Mouse (Mus musculus) thymus, postnatal 36 days (tissue): Measurements from ENCODE around the gene Coro1c.

ENCODE experiments used
- DNase-seq, 2 experiments: peaks; one replicate each; pipeline ENCODE4 v3.0.0; 2022; ENCODE audit warnings: mixed read lengths in 2 of 2

Gene Coro1c

GRCm38 (mm10) chr5:113908592-113909441 lies at the start of gene Coro1c:
Gene Coro1c, minus strand, starts transcription at chr5:113908758.
- DNase-seq = peak; percentile 98 to 100

DNA sequence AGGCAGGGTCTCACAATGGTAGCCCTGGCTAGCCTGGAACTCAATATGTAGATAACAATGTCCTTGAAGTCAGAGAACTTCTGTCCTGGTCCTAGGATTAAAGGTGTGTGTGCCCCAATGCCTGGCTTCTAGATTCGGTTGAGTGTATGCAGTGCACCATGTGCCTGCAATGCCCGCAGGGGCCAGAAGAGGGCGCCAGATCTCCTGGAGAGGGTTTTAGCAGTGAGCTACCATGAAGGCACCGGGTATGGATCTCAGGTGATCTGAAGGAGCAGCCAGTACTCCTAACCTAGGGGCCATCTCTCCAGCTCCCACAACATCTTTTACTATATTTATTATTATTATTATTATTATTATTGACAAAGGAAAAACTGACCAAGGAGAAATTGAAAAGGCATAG lies 48.0 kb upstream of the Coro1c start:
- peak; percentile 73 to 79 for DNase-seq

DNA sequence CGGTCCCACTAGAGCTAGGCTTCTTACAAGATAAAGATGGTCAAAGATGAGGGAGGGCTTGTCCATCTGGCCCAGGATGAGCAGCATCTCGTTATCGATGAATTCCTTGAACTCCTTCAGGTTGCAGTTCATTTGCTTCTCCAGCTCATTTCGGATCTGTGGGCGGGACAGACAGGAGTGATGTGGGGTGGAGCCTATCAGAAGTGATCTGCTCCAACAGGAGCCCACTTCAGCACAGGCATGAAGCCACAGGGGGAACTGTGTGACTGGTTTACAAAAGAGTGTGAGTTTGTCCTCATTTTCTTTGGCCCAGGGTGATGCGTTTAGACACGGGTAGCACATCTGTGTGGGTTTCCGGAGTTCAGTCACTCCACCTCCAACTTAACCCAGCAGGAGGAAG lies 47.1 kb upstream of the Coro1c start:
- no peak for DNase-seq

GRCm38 (mm10) chr5:113955281-113955680 lies 46.7 kb upstream of the Coro1c start:
- DNase-seq = no peak

DNA sequence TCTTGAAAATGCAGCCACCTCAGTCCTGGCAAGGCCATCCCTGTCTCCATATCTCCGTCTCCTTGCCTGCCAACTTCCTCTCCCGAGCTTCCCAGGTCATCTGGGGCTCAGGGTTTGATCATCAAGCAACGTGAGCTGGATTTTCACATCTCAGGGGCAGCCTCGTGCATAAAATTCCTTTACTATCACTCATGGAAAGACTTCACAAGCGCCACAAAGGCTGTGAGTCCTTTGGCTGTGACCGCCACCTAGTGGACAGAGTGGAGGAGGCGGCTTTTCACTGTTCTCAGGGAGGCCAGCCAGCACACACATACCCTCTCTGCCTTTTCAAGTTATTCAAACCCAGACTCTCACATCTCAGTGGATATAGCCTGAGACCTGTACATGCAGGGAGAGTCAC lies 45.9 kb upstream of the Coro1c start:
- DNase-seq = peak; percentile 68 to 75

- no peak for DNase-seq
Observed at GRCm38 (mm10) chr5:113952519-113952918, 44.0 kb upstream of the Coro1c start.

DNA sequence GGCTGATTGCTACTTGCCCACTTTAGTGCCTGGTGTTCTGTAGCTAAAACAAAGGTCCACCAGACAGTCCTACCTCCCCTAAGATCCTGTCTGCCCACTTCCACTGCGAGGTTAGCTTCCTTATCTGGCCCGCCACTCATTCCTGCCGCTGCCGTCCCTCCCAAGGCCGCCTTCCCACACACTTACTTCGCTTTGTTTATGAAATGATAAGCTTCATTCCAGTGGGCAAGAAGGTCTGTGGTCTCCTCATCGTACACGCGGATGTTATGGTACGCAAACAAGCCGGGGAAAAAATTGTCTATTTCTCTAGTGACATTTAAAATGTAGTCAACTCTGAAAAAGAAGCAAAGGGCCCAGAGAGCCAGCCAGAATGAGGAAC lies 43.1 kb upstream of the Coro1c start:
- no peak for DNase-seq

DNA sequence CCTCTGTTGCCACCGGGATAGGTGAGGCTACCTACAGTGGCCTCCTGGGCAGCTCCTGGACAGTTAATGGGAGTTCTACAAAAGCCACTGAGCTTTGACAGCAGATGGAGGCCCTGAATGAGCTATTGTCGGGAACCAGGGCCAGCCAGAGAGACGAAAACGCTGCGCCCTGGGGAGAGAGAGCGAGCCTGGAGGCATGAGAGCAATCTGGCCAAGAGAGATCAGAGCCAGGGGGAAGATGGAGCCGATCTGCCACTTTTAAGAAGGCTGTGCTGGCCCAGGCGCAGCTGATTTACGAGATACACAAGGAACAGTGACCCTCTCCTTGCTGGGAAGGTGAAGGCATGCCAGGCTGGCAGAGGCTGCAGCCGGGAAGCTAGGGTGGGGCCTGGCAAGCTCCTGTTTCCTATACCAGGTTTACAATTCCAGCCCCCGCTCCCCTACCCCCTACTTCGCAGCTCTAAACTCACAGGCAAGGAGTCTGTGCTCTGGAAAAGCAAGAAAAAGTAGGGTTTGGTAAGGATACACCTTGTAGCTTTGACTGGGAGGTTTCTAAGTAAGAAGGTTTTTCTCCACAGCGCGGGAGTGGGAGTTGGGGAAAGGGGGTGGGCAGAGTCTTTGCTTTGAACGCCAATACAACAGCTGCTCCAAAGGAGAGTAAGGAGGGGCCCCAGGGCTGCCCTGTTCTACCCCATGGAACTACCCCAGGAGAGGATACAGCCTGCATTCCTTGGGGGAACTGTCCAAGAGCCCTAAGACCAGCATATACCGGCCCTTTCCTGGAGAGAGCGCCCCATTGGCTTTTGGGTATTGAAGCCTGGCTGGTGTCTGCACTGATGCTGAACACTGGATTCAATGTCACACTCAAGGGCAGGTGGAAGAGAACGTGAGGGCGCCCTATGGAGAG lies 42.5 kb upstream of the Coro1c start:
- DNase-seq = no peak

GRCm38 (mm10) chr5:113950133-113950532 lies 41.6 kb upstream of the Coro1c start:
- no peak for DNase-seq

DNA sequence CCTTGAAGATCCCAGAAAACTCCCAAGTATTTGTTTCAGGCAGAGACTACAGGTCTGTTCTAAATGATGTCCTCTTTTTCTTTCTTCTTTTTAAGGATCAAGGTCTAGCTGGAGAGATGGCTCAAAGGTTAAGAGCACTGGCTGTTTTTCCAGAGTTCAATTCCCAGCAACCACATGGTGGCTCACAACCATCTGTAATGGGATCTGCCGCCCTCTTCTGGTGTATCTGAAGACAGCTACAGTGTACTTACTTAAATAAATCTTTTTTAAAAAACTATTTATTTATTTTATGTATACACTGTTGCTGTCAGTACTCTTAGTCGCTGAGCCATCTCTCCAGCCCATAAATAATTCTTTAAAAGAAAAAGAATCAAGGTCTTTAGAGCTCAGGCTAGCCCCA lies 38.7 kb upstream of the Coro1c start:
- DNase-seq = no peak

- DNase-seq = no peak
Observed at GRCm38 (mm10) chr5:113945126-113945525, 36.6 kb upstream of the Coro1c start.

GRCm38 (mm10) chr5:113943328-113943727 lies 34.8 kb upstream of the Coro1c start:
- DNase-seq = no peak

DNA sequence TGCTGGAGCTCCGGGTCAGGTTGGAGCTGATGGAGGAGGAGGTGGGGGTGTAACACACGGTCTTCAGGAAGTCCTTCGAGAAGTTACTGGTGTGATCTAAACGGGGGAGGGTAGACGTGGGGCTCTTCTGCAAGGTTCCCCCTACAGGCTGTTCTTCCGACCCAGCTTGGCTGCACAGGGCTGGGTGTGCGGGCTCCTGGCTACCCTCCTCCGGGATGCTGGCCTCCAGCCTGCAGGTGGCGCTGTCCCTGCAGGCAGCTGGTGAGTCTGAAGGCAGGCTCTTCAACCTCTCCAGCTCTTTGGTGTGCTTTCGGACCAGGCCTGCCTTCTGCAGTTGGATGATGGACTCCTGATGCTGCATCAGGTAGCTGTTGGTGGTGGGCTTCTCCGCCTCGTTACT lies 34.0 kb upstream of the Coro1c start:
- peak in 1 of 2 experiments; percentile 21 for DNase-seq

DNA sequence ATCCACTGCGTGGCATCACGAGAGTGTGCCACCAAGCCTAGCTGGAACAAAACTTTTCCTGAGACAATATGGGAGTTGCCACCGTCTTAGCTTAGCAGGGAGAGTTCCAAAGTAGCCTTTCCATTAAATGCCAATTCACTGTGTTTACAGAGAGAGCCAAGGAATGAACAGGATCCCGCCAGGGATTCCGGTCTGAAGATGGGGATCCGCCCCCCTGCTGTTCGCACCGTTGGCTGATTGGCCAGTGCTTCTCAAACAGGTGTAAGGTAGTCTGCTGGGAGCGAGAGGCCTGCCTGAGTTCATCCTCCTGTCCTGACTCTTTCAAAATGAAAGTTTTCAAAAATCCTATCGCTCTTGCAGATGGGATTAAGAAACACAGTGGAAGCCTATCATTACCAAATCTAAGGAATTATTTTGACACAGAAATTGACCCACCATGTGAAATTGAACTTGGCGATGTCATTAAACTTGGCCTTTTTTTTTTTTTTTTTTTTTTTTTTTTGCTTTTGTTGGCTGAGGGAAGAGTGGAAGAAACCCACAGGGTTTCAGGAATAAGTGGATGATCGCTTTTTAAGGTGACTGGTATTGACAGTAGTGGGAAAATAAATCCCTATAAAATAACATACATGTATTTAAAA lies 30.8 kb upstream of the Coro1c start:
- DNase-seq = no peak

DNA sequence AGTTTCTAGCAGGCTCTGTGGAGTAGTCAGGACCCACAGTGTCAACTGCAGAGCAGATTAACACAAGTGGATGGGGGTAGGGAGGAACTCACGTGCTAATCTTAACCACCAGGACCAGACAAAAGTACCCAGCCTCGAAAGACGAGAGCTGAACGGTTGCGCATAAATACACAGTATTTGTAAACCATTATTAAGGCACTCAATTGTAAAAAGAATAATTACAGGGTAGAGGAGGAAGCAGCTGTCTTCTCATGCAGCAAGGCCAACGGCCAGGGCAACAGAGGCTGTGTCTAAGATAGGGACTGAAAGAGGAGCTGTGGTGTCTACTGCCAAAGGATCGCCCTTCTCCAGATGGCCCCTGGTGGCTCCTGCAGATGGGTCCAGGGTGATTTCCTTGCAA lies 29.1 kb upstream of the Coro1c start:
- DNase-seq = no peak

DNA sequence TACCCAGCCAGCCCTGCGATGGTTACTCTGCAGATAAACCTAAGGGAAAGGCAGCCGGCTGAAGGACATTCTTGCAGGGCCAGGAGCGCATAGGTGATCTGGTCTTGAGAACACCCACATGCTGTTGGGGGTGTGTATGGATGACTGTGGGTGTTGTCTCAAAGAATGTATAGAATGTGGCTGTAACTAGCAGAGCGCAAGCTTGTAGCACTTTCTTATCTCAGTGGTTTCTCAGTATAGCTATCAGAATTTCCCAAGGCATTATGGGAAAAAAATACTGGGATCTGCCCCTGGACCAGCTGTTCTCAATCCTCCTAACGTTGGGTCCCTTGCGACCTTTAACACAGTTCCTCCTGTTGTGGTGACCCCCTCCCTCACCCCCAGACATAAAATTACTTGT lies 25.3 kb upstream of the Coro1c start:
- DNase-seq = no peak

DNA sequence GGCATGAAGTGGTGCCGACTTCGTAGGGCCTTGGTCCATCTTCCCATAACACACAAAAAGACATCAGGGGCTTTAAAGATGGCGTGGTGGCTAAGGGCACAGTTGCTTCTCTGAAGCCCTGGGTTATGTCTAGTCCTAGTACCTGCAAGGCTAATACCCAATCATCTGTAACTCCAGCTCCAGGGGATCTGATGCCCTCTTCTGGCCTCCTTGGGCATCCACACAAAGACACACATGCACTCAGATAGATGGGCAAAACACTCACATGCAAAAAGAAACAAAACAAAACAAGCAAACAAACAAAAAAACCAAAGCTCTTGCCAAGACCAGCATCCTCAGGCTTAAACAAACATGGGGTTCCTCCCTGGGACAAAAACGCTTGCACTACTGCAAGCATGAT lies 24.9 kb upstream of the Coro1c start:
- no peak for DNase-seq

DNA sequence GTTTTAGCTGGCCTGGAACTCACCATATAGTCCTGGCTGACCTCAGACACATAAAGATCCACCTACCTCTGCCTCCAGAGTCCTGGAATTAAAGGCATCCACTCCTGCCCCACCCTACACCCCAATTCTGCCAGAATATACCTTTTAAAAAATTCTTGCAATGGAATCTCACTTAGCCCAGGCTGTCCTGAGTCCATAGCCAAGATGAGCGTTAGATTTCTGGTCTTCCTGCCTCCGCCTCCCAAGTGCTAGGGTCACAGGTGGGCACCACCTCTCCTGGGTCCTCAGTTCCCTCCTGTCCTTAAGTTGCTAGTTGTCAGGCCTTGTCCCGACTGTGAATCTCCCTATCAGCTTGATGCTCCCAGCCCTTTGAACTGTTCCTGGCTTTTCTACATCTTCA lies 23.8 kb upstream of the Coro1c start:
- no peak for DNase-seq

DNA sequence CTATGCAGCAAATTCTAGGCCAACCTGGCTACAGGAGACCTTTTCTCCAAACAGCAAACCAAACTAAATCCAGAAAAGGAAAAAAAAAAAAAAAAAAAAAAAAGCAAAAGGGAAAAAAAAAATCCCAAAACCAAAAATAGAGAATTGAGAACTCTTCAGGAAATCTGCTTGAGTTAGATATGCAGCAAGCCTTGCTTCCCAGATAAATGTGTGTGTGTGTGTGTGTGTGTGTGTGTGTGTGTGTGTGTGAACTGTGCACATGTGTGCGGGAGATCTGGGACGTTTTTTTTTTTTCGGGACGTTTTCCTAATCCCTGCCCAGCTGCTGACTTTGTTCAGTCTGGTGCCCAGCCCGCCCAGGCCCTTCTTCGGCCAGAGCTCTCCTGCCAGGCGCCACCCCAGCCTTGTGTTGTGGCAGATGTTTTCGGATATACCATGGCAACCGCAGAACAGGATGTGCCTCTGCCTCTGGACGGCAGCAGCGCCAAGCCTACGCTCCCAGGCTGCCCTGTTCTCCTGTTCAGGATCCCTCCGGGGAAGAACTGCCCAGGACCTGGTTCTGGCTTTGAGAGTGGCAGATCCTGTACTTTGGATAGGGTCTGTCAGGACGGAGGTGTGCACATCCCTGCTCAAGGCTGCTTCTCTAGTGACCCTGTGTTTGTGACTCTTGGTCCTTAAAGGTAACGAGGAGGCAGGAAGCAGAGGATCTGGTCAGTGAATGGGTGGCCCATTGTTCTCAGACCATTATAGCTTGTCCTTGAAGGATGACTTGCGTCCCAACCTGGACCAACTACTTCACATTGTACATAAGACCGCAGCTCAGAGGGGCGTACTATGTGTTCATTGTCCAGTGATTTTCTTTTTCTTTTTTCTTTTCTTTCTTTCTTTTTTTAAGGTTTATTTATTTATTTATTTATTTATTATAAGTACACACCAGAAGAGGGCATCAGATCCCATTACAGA lies 22.4 kb upstream of the Coro1c start:
- peak in 1 of 2 experiments; percentile 19 for DNase-seq

- no peak for DNase-seq
Observed at GRCm38 (mm10) chr5:113929950-113930647, 21.5 kb upstream of the Coro1c start.

- no peak for DNase-seq
Observed at GRCm38 (mm10) chr5:113929526-113929925, 21.0 kb upstream of the Coro1c start.

DNA sequence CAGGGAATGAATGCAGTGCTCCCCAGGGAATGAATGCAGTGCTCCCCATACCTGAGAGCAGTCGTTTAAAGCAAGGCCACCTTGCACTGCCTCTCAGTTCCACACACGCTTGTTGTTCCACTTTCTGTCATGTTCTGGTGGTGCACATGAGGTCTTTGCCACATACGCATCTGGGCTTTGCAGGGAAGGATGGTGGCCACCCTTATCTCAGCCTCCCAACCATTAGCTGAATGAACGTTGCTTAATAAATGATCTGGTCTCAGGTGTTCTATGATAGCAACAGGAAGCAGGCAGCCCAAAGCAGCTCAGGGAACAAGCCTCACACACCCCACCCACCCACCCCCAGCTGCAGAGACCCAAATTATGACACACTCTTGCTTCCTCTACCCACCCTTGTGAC lies 16.1 kb upstream of the Coro1c start:
- DNase-seq = no peak
